Mouse (Mus musculus): ENCODE measurements at regions not wholly inside any gene's neighbourhood (a gene's known extent, or its start where the extent isn't known, plus 50 kb on each side); places are given as distances from the start of the nearest gene placed in this dataset.

GRCm38 (mm10) chr2:34111286-34111685 lies 223.5 kb upstream of the Mvb12b start:
- DNase-seq (ENCODE audit: low spot score), result no peak

GRCm38 (mm10) chr2:34110582-34110981 lies 222.8 kb upstream of the Mvb12b start:
- no peak for DNase-seq (ENCODE audit: low spot score)

GRCm38 (mm10) chr2:34107566-34108303 lies 220.0 kb upstream of the Mvb12b start:
- no peak for DNase-seq (ENCODE audit: low spot score)

GRCm38 (mm10) chr2:34106837-34107565 lies 219.3 kb upstream of the Mvb12b start:
- no peak for DNase-seq (ENCODE audit: low spot score)

- no peak for DNase-seq (ENCODE audit: low spot score)
Measured at GRCm38 (mm10) chr2:34106245-34106644, 218.5 kb upstream of the Mvb12b start.

GRCm38 (mm10) chr2:34105271-34106051 lies 217.7 kb upstream of the Mvb12b start:
- no peak for DNase-seq (ENCODE audit: low spot score)

GRCm38 (mm10) chr2:34098004-34098547 lies 210.3 kb upstream of the Mvb12b start:
- no peak for DNase-seq (ENCODE audit: low spot score)

- DNase-seq (ENCODE audit: low spot score), result no peak
Measured at GRCm38 (mm10) chr2:34096561-34096960, 208.8 kb upstream of the Mvb12b start.

GRCm38 (mm10) chr2:34088832-34089231 lies 201.1 kb upstream of the Mvb12b start:
- DNase-seq (ENCODE audit: low spot score), result no peak

GRCm38 (mm10) chr2:34086130-34086529 lies 198.4 kb upstream of the Mvb12b start:
- no peak for DNase-seq (ENCODE audit: low spot score)

- no peak for DNase-seq (ENCODE audit: low spot score)
Measured at GRCm38 (mm10) chr2:34084513-34084912, 196.8 kb upstream of the Mvb12b start.

GRCm38 (mm10) chr2:34082486-34082885 lies 194.7 kb upstream of the Mvb12b start:
- DNase-seq (ENCODE audit: low spot score), result no peak

GRCm38 (mm10) chr2:34080176-34080575 lies 192.4 kb upstream of the Mvb12b start:
- no peak for DNase-seq (ENCODE audit: low spot score)

- no peak for DNase-seq (ENCODE audit: low spot score)
Measured at GRCm38 (mm10) chr2:34079282-34079681, 191.5 kb upstream of the Mvb12b start.

- no peak for DNase-seq (ENCODE audit: low spot score)
Measured at GRCm38 (mm10) chr2:34078875-34079262, 191.1 kb upstream of the Mvb12b start.

GRCm38 (mm10) chr2:34078248-34078874 lies 190.6 kb upstream of the Mvb12b start:
- no peak for DNase-seq (ENCODE audit: low spot score)

GRCm38 (mm10) chr2:34076346-34076745 lies 188.6 kb upstream of the Mvb12b start:
- DNase-seq (ENCODE audit: low spot score), result no peak

GRCm38 (mm10) chr2:34074066-34074465 lies 186.3 kb upstream of the Mvb12b start:
- no peak for DNase-seq (ENCODE audit: low spot score)

- no peak for DNase-seq (ENCODE audit: low spot score)
Measured at GRCm38 (mm10) chr2:34065592-34065991, 177.8 kb upstream of the Mvb12b start.

GRCm38 (mm10) chr2:34065090-34065489 lies 177.3 kb upstream of the Mvb12b start:
- no peak for DNase-seq (ENCODE audit: low spot score)

- no peak for DNase-seq (ENCODE audit: low spot score)
Measured at GRCm38 (mm10) chr2:34056552-34056951, 168.8 kb upstream of the Mvb12b start.

- DNase-seq (ENCODE audit: low spot score), result no peak
Measured at GRCm38 (mm10) chr2:34043064-34043463, 155.3 kb upstream of the Mvb12b start.

Data from ovary, adult 18-20 months (tissue).